Mouse (Mus musculus): ENCODE measurements around the gene Zmiz2. TPM values are rescaled to one million over a fixed set of nuclear protein-coding genes. Genes with fewer than 3 reads are reported as not detected.
A peak's percentile ranks its signal among the peaks of the same experiment; 100 is the strongest.
"Not testable (repeated sequence)": the region's sequence is repeated elsewhere in the genome, so short reads cannot be mapped to it uniquely, and the experiment has no call there.

The Zmiz2 gene
- total RNA-seq, 1 experiment, result 19.6 TPM

- no peak for DNase-seq (ENCODE audit: low read depth, low spot score)
- in situ Hi-C loops (cut with MboI; ENCODE audit: low sequenced_read_pairs in 2 of 2, unreplicated experiment in 2 of 2), result no loop called here
- no peak overlapping the region; a peak in 1 of 4 replicates for H3K4me3 ChIP-seq (ENCODE audit: insufficient read depth in 1 of 2, low read depth in 1 of 2, low read length in 2 of 2, poor library complexity in 1 of 2, severe bottlenecking in 1 of 2)
- H3K4me1 ChIP-seq (ENCODE audit: control insufficient read depth in 2 of 2, insufficient read depth in 2 of 2, low read length in 2 of 2, poor library complexity in 1 of 2), result peaks cover 10 to 18% of the 10 kb centered on the region in 2 experiments
- H3K36me3 ChIP-seq (ENCODE audit: control insufficient read depth, insufficient read depth, low read length, poor library complexity, severe bottlenecking), result no peaks in the 10 kb centered on the region
- H3K27ac ChIP-seq (ENCODE audit: insufficient read depth, low read depth, low read length, poor library complexity, severe bottlenecking), result peak overlapping the region; percentile 96
- peak overlapping the region; percentile 26; the same call in 1 of the 2 replicates for H3K9ac ChIP-seq (ENCODE audit: insufficient read depth, low read depth, low read length, poor library complexity, severe bottlenecking)
- TF ChIP-seq MAFK (IDR thresholded peaks at IDR 0.05; ENCODE audit: insufficient read depth, low read depth, low read length) (no peak), ZNF384 (IDR thresholded peaks at IDR 0.05; ENCODE audit: low read depth, low read length) (no peak), HCFC1 (IDR thresholded peaks at IDR 0.05; ENCODE audit: borderline replicate concordance, insufficient read depth, low read length) (no peak), ZC3H11A (IDR thresholded peaks at IDR 0.05; ENCODE audit: borderline replicate concordance, low read depth, low read length) (no peak), CHD2 (IDR thresholded peaks at IDR 0.05; ENCODE audit: low read depth, low read length) (no peak)
- H3K9me3 ChIP-seq (ENCODE audit: control insufficient read depth, insufficient read depth, low read depth, low read length), result no peaks in the 10 kb centered on the region
Measured at GRCm38 (mm10) chr11:6366434-6366833, 22.4 kb upstream of the Zmiz2 start.

DNA sequence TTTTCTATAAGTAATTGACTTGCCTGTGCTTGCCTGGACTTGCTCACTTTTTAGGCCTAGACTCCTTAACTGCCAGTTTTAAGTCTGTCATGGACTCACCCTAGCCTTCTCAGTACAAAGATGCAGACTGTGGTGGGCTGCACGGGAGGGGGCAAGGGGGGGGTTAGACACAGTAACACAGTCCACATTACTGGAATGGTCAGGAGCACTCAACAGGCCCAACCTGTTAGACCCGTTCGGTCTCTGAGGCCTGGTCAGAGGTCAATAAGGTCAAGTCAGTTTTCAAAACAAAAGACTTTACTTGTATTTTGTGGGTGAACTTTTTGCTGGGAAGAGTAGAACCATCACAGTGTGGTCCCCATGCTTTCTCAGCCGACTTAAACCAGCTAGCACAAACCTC is 21.7 kb upstream of the Zmiz2 start:
- peak overlapping the region; percentile 96 for H3K27ac ChIP-seq (ENCODE audit: insufficient read depth, low read depth, low read length, poor library complexity, severe bottlenecking)
- no peak for DNase-seq (ENCODE audit: low read depth, low spot score)
- H3K9ac ChIP-seq (ENCODE audit: insufficient read depth, low read depth, low read length, poor library complexity, severe bottlenecking), result peak overlapping the region; percentile 26
- peak overlapping the region in 1 of 2 experiments; percentile 31; a peak in 2 of 4 replicates for H3K4me3 ChIP-seq (ENCODE audit: insufficient read depth in 1 of 2, low read depth in 1 of 2, low read length in 2 of 2, poor library complexity in 1 of 2, severe bottlenecking in 1 of 2)
- no peaks in the 10 kb centered on the region for H3K9me3 ChIP-seq (ENCODE audit: control insufficient read depth, insufficient read depth, low read depth, low read length)
- peaks cover 10 to 18% of the 10 kb centered on the region in 2 experiments for H3K4me1 ChIP-seq (ENCODE audit: control insufficient read depth in 2 of 2, insufficient read depth in 2 of 2, low read length in 2 of 2, poor library complexity in 1 of 2)
- in situ Hi-C loops (cut with MboI; ENCODE audit: low sequenced_read_pairs in 2 of 2, unreplicated experiment in 2 of 2), result no loop called here
- TF ChIP-seq CHD2 (IDR thresholded peaks at IDR 0.05; ENCODE audit: low read depth, low read length) (0 out of 2 replicates have a peak, but pooled peaks have one; percentile 43), MAFK (IDR thresholded peaks at IDR 0.05; ENCODE audit: insufficient read depth, low read depth, low read length) (no peak), ZNF384 (IDR thresholded peaks at IDR 0.05; ENCODE audit: low read depth, low read length) (0 out of 2 replicates have a peak, but pooled peaks have one; percentile 18)
- no peaks in the 10 kb centered on the region for H3K36me3 ChIP-seq (ENCODE audit: control insufficient read depth, insufficient read depth, low read length, poor library complexity, severe bottlenecking)

GRCm38 (mm10) chr11:6367986-6368385 is 20.9 kb upstream of the Zmiz2 start:
- H3K4me3 ChIP-seq (ENCODE audit: insufficient read depth in 1 of 2, low read depth in 1 of 2, low read length in 2 of 2, poor library complexity in 1 of 2, severe bottlenecking in 1 of 2), result peak overlapping the region in 1 of 2 experiments; percentile 31; a peak in 2 of 4 replicates
- H3K27ac ChIP-seq (ENCODE audit: insufficient read depth, low read depth, low read length, poor library complexity, severe bottlenecking), result peak overlapping the region; percentile 96
- in situ Hi-C loops (cut with MboI; ENCODE audit: low sequenced_read_pairs in 2 of 2, unreplicated experiment in 2 of 2); H3K9me3 ChIP-seq (ENCODE audit: control insufficient read depth, insufficient read depth, low read depth, low read length); H3K36me3 ChIP-seq (ENCODE audit: control insufficient read depth, insufficient read depth, low read length, poor library complexity, severe bottlenecking); DNase-seq (ENCODE audit: low read depth, low spot score): not testable (repeated sequence)
- peaks cover 10 to 18% of the 10 kb centered on the region in 2 experiments for H3K4me1 ChIP-seq (ENCODE audit: control insufficient read depth in 2 of 2, insufficient read depth in 2 of 2, low read length in 2 of 2, poor library complexity in 1 of 2)
- H3K9ac ChIP-seq (ENCODE audit: insufficient read depth, low read depth, low read length, poor library complexity, severe bottlenecking), result peak overlapping the region; percentile 26

DNA sequence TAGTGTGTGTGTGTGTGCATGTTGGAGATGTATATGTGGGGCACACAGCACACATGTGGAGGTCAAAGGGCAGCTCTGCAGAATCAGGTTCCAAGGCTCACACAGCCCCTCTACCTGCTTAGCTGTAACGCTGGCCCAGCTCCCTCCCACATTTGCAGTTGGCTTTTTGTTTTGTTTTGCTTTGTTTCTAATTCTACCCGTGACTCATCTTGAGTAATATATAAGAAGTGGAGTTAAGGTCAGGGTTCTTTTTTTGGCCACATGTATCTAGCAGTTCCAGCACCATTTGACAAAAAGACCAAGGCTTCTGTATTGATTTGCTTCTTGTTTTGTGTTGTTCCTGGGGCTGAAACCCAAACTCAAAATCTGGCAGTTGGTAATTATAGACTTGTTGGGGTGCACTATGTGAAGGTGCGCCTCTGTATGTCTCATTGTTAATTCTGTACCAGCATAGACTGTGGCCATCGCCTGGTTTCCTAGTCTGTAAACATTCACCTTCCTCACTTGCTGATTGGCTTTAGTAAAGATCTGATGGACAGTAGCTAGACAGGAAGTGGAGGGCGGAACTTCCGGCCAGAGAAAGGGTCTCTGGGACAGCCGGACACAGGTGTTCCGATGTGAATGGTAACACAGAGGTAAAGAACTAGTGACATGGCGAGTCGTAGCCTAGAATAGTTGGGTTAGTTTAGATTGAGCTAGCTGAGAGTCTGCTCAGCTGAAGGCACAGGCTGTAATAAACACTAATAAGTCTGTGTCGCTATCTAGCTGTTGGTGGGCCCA is 17.3 kb upstream of the Zmiz2 start:
- Histone ChIP-seq H3K9ac (ENCODE audit: insufficient read depth, low read depth, low read length, poor library complexity, severe bottlenecking) (peak overlapping the region; percentile 63; the same call in 1 of the 2 replicates), H3K4me3 (ENCODE audit: insufficient read depth in 1 of 2, low read depth in 1 of 2, low read length in 2 of 2, poor library complexity in 1 of 2, severe bottlenecking in 1 of 2) (peak overlapping the region; percentile 63 to 85), H3K4me1 (ENCODE audit: control insufficient read depth in 2 of 2, insufficient read depth in 2 of 2, low read length in 2 of 2, poor library complexity in 1 of 2) (peaks cover 0 to 8% of the 10 kb centered on the region in 2 experiments; a peak in 3 of 4 replicates), H3K27ac (ENCODE audit: insufficient read depth, low read depth, low read length, poor library complexity, severe bottlenecking) (no peak overlapping the region), H3K9me3 (ENCODE audit: control insufficient read depth, insufficient read depth, low read depth, low read length) (no peaks in the 10 kb centered on the region), H3K36me3 (ENCODE audit: control insufficient read depth, insufficient read depth, low read length, poor library complexity, severe bottlenecking) (no peaks in the 10 kb centered on the region)
- in situ Hi-C loops (cut with MboI; ENCODE audit: low sequenced_read_pairs in 2 of 2, unreplicated experiment in 2 of 2), result no loop called here
- DNase-seq (ENCODE audit: low read depth, low spot score), result no peak
- TF ChIP-seq HCFC1 (IDR thresholded peaks at IDR 0.05; ENCODE audit: borderline replicate concordance, insufficient read depth, low read length) (no peak), MAFK (IDR thresholded peaks at IDR 0.05; ENCODE audit: insufficient read depth, low read depth, low read length) (no peak), CHD2 (IDR thresholded peaks at IDR 0.05; ENCODE audit: low read depth, low read length) (no peak), ZC3H11A (IDR thresholded peaks at IDR 0.05; ENCODE audit: borderline replicate concordance, low read depth, low read length) (no peak), ZNF384 (IDR thresholded peaks at IDR 0.05; ENCODE audit: low read depth, low read length) (no peak)
